Mouse (Mus musculus) Muller cell, postnatal 12 days (primary cell): Measurements from ENCODE around the gene Prcd.
"Not testable (repeated sequence)": the region's sequence is repeated elsewhere in the genome, so short reads cannot be mapped to it uniquely, and the experiment has no call there.

Source experiments
- DNase-seq: peaks from one replicate; pipeline ENCODE4 v3.0.0-alpha.2; 2015; ENCODE audit errors: inconsistent ontology term

The Prcd gene

GRCm38 (mm10) chr11:116625081-116626000 lies 28.0 kb upstream of the Prcd start:
- DNase-seq: no peak

- no peak for DNase-seq
Observed at GRCm38 (mm10) chr11:116626299-116627071, 26.8 kb upstream of the Prcd start, which contains the start of gene Rhbdf2. Rhbdf2 (minus strand) TSS chr11:116627019.

GRCm38 (mm10) chr11:116627072-116628020 lies 26.0 kb upstream of the Prcd start:
- DNase-seq: no peak

GRCm38 (mm10) chr11:116628712-116629111 lies 24.6 kb upstream of the Prcd start:
- peak; percentile 72 for DNase-seq

GRCm38 (mm10) chr11:116629472-116629871 lies 23.9 kb upstream of the Prcd start:
- no peak for DNase-seq

- DNase-seq: no peak
Observed at GRCm38 (mm10) chr11:116630171-116630965, 23.0 kb upstream of the Prcd start.

- DNase-seq: no peak
Observed at GRCm38 (mm10) chr11:116632962-116633361, 20.4 kb upstream of the Prcd start.

GRCm38 (mm10) chr11:116636607-116637006 lies 16.7 kb upstream of the Prcd start:
- DNase-seq: not testable (repeated sequence)

- DNase-seq: no peak
Observed at GRCm38 (mm10) chr11:116641168-116641567, 12.2 kb upstream of the Prcd start.

- no peak for DNase-seq
Observed at GRCm38 (mm10) chr11:116641731-116642130, 11.6 kb upstream of the Prcd start.

- DNase-seq: peak; percentile 85
Observed at GRCm38 (mm10) chr11:116642681-116643578, 10.4 kb upstream of the Prcd start.

GRCm38 (mm10) chr11:116643579-116644224 lies 9.6 kb upstream of the Prcd start:
- no peak for DNase-seq

GRCm38 (mm10) chr11:116644225-116645112 lies 8.9 kb upstream of the Prcd start:
- DNase-seq: no peak

GRCm38 (mm10) chr11:116645446-116646110 lies 7.8 kb upstream of the Prcd start:
- no peak for DNase-seq

GRCm38 (mm10) chr11:116646136-116646535 lies 7.2 kb upstream of the Prcd start:
- no peak for DNase-seq

GRCm38 (mm10) chr11:116646771-116647170 lies 6.6 kb upstream of the Prcd start:
- DNase-seq: no peak

- DNase-seq: no peak
Observed at GRCm38 (mm10) chr11:116647340-116647991, 5.9 kb upstream of the Prcd start.
